Mouse (Mus musculus) liver, embryonic 11.5 days (tissue): ENCODE measurements around the gene Gm4187. TPM values are rescaled to one million over a fixed set of nuclear protein-coding genes. Genes with fewer than 3 reads are reported as not detected.
"Not testable (repeated sequence)": the region's sequence is repeated elsewhere in the genome, so short reads cannot be mapped to it uniquely, and the experiment has no call there.

Experiments
- ATAC-seq: fragments of 200-750 bp; cut with Nextera tagmentation; replicated peaks from 2 replicates; pipeline ENCODE4 v1.8.0; 2017; ENCODE audit warnings: moderate number of reproducible peaks, mild to moderate bottlenecking, moderate TSS enrichment, moderate library complexity; ENCODE audit not compliant: low FRiP score
- DNase-seq: peaks from one replicate; pipeline ENCODE4 v3.0.0-alpha.2; 2017; ENCODE audit warnings: low spot score
- H3K27ac ChIP-seq: fragments of 300-500 bp; sonication (generic); 2 replicates; pipeline ENCODE4 v1.5.1; 2014; ENCODE audit warnings: mild to moderate bottlenecking, low read depth, low read length, control low read depth
- H3K27me3 ChIP-seq: fragments of 300-500 bp; sonication (generic); replicated peaks from 2 replicates; pipeline ENCODE4 v1.6.1; 2014; ENCODE audit warnings: low read length, mixed read lengths; ENCODE audit not compliant: control insufficient read depth, insufficient read depth
- H3K36me3 ChIP-seq: fragments of 300-500 bp; sonication (generic); 2 replicates; pipeline ENCODE4 v1.6.1; 2014; ENCODE audit warnings: mild to moderate bottlenecking, low read length, moderate library complexity, mixed read lengths; ENCODE audit not compliant: control insufficient read depth, insufficient read depth
- H3K4me1 ChIP-seq: fragments of 300-500 bp; sonication (generic); replicated peaks from 2 replicates; pipeline ENCODE4 v1.6.1; 2014; ENCODE audit warnings: low read length, mixed read lengths; ENCODE audit not compliant: control insufficient read depth, insufficient read depth
- H3K4me2 ChIP-seq: fragments of 300-500 bp; sonication (generic); 2 replicates; pipeline ENCODE4 v1.6.1; 2014; ENCODE audit warnings: mild to moderate bottlenecking, control low read depth, moderate library complexity
- H3K4me3 ChIP-seq: fragments of 300-500 bp; sonication (generic); 2 replicates; pipeline ENCODE4 v1.5.1; 2014; ENCODE audit warnings: low read depth, low read length, control low read depth
- H3K9ac ChIP-seq: fragments of 300-500 bp; sonication (generic); 2 replicates; pipeline ENCODE4 v1.6.1; 2014; ENCODE audit warnings: low read depth, low read length, control low read depth
- H3K9me3 ChIP-seq: fragments of 300-500 bp; sonication (generic); 2 replicates; pipeline ENCODE4 v1.6.1; 2016; ENCODE audit warnings: low read length, inconsistent platforms, mixed read lengths; ENCODE audit not compliant: control insufficient read depth
- WGBS: fragments of 180-500 bp; shearing (Covaris S2); extraction: QIAGEN DNeasy Blood & Tissue Kit; methylation state at CpG from one replicate; pipeline ENCODE4 v1.1.7; 2014; 5-methylcytosine and 5-hydroxymethylcytosine counted together
- polyA plus RNA-seq: library from polyadenylated mRNA; unstranded; fragments of >200 nt; fragmentation: Nextera tagmentation; extraction: Ambion mirVana; gene quantifications from 2 replicates; pipeline ENCODE4 v1.2.1, GENCODE M21; 2014

The Gm4187 gene
- not detected in 2 replicates for polyA plus RNA-seq

GRCm38 (mm10) chr7:22329617-22330016 lies at the start of gene Gm4187:
Gm4187 (minus strand) TSS chr7:22329717.
- not testable (repeated sequence) for H3K4me2 ChIP-seq, H3K36me3 ChIP-seq, H3K27ac ChIP-seq, ATAC-seq, DNase-seq, H3K4me1 ChIP-seq, H3K9me3 ChIP-seq, H3K9ac ChIP-seq, H3K27me3 ChIP-seq, H3K4me3 ChIP-seq
- WGBS = no CpG with 5 or more reads among the region's 2 CpGs

- ATAC-seq = not testable (repeated sequence)
- no CpG with 5 or more reads among the region's 1 CpGs for WGBS
Observed at GRCm38 (mm10) chr7:22370939-22371338, 41.4 kb upstream of the Gm4187 start, which contains the start of gene Gm8660. Gm8660 (minus strand) TSS chr7:22371039.

More at GRCm38 (mm10) chr7:22370939-22371338, 41.4 kb upstream of the Gm4187 start, which contains the start of gene Gm8660:
- H3K9ac ChIP-seq, H3K9me3 ChIP-seq, DNase-seq, H3K4me1 ChIP-seq, H3K36me3 ChIP-seq, H3K27ac ChIP-seq, H3K4me2 ChIP-seq, H3K4me3 ChIP-seq, H3K27me3 ChIP-seq: not testable (repeated sequence)

Other genes starting within 250 kb of the Gm4187 start
- gene Gm16451, start 211.5 kb downstream of the Gm4187 start, polyA plus RNA-seq = not detected in 2 replicates
- gene Gm10666, start 195.0 kb downstream of the Gm4187 start, polyA plus RNA-seq = not detected in 2 replicates
- gene Vmn1r142, start 165.7 kb downstream of the Gm4187 start, polyA plus RNA-seq = not detected in 2 replicates
- not detected in 2 replicates for gene Vmn1r143, start 140.3 kb downstream of the Gm4187 start, polyA plus RNA-seq
- gene Gm8653, start 128.5 kb downstream of the Gm4187 start, polyA plus RNA-seq = not detected in 2 replicates
- not detected in 2 replicates for gene Gm8453, start 100.2 kb downstream of the Gm4187 start, polyA plus RNA-seq
- gene Gm8660, start 41.3 kb upstream of the Gm4187 start, polyA plus RNA-seq = not detected in 2 replicates
- gene Vmn1r148, start 83.9 kb upstream of the Gm4187 start, polyA plus RNA-seq = not detected in 2 replicates
- not detected in 2 replicates for gene Vmn1r149, start 108.5 kb upstream of the Gm4187 start, polyA plus RNA-seq
- not detected in 2 replicates for gene Gm10665, start 134.4 kb upstream of the Gm4187 start, polyA plus RNA-seq
- not detected in 2 replicates for gene Vmn1r151, start 170.0 kb upstream of the Gm4187 start, polyA plus RNA-seq
- not detected in 2 replicates for gene Vmn1r152, start 193.2 kb upstream of the Gm4187 start, polyA plus RNA-seq
- gene Gm8677, start 205.2 kb upstream of the Gm4187 start, polyA plus RNA-seq = not detected in 2 replicates
- not detected in 2 replicates for gene Gm4201, start 235.6 kb upstream of the Gm4187 start, polyA plus RNA-seq